Mouse (Mus musculus): ENCODE measurements at regions not wholly inside any gene's neighbourhood (a gene's known extent, or its start where the extent isn't known, plus 50 kb on each side); places are given as distances from the start of the nearest gene placed in this dataset.
A peak's percentile ranks its signal among the peaks of the same experiment; 100 is the strongest.

DNA sequence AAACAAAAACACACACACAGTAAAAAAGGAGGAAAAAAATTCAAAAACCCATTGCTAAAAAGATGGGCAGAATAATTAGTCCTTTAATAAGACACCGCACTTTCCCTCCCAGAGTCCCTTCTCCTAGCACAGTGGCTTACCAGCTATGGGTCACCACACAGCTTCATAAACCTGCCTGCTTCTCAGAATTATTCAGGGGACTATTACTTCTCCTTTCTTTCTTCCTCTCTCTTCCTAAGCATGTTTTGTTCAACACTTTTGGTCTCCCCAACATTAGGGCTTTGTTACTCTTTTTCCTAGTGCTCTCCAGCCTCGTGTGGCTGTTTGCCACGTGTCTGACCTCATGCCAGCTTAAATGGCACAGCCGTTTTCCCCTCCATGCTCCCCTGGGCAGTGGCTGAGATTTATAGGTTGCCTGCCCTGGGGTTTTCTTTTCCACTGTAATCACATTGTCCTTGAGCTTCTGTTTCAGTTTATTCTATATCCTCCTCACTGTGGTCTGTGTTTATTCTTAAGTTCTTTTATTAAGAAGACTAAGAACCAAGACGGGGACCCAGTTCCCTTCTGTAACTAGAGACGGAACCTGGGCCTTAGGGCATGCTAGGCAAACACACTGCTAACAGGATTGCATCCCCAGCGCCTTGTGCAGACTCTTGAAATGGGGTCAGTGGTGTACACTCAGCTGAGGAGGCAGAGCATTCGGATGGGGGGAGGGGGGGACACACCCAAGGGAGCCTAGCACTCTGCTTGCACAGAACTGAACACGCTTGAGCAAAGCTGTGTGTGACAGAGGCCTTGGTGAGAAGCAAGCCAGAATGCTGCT is 54.2 kb upstream of the Hdhd5 start:
- Histone ChIP-seq H3K4me3 (replicated peaks; ENCODE audit: low read length) (no peak overlapping the region), H3K27ac (replicated peaks; ENCODE audit: low read depth, low read length) (no peak overlapping the region), H3K9ac (ENCODE audit: low read depth, low read length, severe bottlenecking) (0 out of 2 replicates have a peak overlapping the region, but pooled peaks have one; percentile 5), H3K9me3 (ENCODE audit: control insufficient read depth, low read length) (no peaks in the 10 kb centered on the region), H3K4me1 (ENCODE audit: control insufficient read depth, insufficient read depth, low read length) (peaks cover 13% of the 10 kb centered on the region), H3K36me3 (ENCODE audit: control insufficient read depth, insufficient read depth, low read length) (no peaks in the 10 kb centered on the region), H3K4me2 (replicated peaks; ENCODE audit: low read depth, low read length, severe bottlenecking) (no peak overlapping the region), H3K27me3 (ENCODE audit: control insufficient read depth, insufficient read depth, low read length) (no peaks in the 10 kb centered on the region)
- no peak for TF ChIP-seq POLR2A (IDR thresholded peaks at IDR 0.05; ENCODE audit: borderline replicate concordance, extremely low read depth, insufficient read depth, insufficient read length)
- DNase-seq (ENCODE audit: low spot score), result no peak
- whole genome bisulfite sequencing, result 26% methylated on average over 9 of the region's 9 CpGs
- ATAC-seq (ENCODE audit: low FRiP score, low read depth), result no peak

DNA sequence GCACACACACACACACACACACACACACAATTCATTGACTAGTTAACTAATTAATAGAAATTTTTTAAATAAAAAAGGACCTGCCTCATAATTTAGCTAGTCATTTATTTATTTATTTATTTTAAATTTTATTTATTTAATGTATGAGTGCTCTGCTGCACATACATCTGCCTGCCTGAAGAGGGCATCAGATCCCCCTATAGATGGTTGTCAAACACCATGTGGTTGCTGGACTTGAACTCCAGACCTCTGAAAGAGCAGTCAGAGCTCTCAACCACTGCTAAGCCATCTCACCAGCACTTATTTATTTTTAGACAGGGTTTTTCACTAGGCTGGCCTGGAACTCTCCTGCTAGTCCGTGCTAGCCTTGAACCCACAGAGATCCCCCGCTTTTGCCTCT is 50.6 kb upstream of the Hdhd5 start:
- WGBS, result 83% methylated on average over 2 of the region's 2 CpGs
- Histone ChIP-seq H3K4me1 (ENCODE audit: control insufficient read depth, insufficient read depth, low read length) (peaks cover 24% of the 10 kb centered on the region), H3K4me3 (replicated peaks; ENCODE audit: low read length) (no peak overlapping the region), H3K4me2 (replicated peaks; ENCODE audit: low read depth, low read length, severe bottlenecking) (no peak overlapping the region), H3K27ac (replicated peaks; ENCODE audit: low read depth, low read length) (no peak overlapping the region), H3K9me3 (ENCODE audit: control insufficient read depth, low read length) (no peaks in the 10 kb centered on the region), H3K36me3 (ENCODE audit: control insufficient read depth, insufficient read depth, low read length) (no peaks in the 10 kb centered on the region), H3K27me3 (ENCODE audit: control insufficient read depth, insufficient read depth, low read length) (no peaks in the 10 kb centered on the region), H3K9ac (ENCODE audit: low read depth, low read length, severe bottlenecking) (no peak overlapping the region)
- TF ChIP-seq POLR2A (IDR thresholded peaks at IDR 0.05; ENCODE audit: borderline replicate concordance, extremely low read depth, insufficient read depth, insufficient read length), result no peak
- DNase-seq (ENCODE audit: low spot score), result no peak
- ATAC-seq (ENCODE audit: low FRiP score, low read depth), result no peak
